Mouse (Mus musculus) ES-Bruce4 (cell line): ENCODE results near the gene Dpp4.

ENCODE experiments used
- CTCF ChIP-seq: IDR thresholded peaks from one replicate; pipeline ENCODE4 v1.8.1; 2011; ENCODE audit warnings: low read depth, low read length
- EP300 ChIP-seq: IDR thresholded peaks from 2 replicates; pipeline ENCODE4 v1.6.1; 2011; ENCODE audit warnings: low read depth, low read length; ENCODE audit not compliant: insufficient read depth
- POLR2A ChIP-seq: IDR thresholded peaks from one replicate; pipeline ENCODE4 v1.8.1; 2011; ENCODE audit warnings: low read length; ENCODE audit not compliant: insufficient read depth

DNA sequence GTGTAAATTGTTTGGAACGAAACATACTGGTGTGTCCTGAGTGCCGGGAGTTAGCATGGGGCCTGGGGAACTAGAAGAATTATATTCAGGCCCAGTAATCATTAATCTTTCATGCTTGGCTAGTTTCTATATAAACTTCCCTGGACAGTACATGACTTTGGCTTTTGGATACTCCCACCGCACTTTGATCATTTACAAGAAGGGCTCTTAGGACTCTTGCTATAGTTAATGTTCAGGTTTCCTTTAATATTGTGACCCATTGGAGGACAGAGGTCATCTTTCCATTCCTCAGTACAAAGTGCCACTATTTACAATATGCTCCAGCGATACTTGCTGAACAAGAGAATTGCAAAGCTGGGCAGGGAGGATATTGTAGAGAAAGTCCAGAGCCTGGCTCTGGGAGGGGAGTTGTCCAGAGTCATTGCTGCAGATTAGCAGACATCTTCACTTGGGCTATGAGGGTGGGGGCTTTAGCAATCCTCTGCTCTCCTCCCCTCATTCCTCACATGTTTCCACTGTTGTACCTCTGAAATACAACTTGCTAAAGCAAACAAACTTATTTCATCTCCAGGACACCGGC is 8.4 kb downstream of the Dpp4 start:
- TF ChIP-seq POLR2A (no peak), CTCF (no peak), EP300 (no peak)
